Mouse (Mus musculus): ENCODE data around the gene Cbx7.

Cbx7 gene

DNA sequence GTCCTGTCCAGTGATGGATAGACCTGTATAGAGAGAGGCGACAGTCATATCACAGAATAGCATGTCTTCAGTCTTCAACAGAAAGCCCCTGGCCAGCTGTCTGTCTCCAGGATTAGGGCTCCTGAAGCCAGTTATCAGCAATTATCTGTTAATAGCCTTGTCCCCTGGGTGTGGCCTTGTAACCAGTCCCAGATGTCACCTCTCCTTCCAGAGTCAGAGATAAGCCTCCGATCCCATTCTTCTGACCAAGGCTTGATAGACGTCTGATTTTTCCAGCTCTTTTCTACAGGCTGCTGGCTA, 77.1 kb downstream of the Cbx7 start:
- no peak for DNase-seq (ENCODE audit: low spot score)

DNA sequence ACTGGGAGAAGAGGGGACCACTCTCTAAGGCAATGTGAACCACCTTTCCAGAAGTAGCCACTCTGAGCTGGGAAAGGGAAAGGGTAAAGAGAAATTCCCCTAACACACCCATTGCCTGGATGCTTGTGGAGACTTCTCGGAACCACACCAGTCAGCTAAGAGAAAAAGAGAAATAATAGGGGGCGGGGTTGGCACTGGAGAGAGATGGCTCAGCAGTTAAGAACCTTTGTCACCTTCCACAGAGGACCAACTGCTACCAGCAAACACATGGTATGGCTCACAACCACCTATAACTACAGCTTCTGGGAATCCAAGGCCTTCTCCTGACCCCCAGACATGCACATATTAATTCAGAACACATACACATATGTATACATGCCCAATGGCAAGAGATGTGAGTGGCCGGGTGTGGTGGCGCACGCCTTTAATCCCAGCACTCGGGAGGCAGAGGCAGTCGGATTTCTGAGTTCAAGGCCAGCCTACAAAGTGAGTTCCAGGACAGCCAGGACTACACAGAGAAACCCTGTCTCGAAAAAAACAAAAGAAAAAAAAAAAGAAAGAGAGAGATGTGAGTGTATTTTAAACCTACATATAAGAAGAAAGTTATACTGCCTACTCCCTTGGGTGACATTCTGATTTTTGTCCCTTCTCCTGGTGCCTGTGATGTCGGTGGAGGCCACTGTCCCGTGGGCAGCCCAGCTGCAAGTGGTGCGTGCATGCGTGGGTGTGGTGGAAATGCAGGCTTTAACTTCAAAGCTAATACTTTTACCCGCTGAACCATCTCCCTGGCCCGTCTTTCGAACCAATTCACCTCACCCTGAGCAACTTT, 77.7 kb downstream of the Cbx7 start:
- DNase-seq (ENCODE audit: low spot score) = no peak

- DNase-seq (ENCODE audit: low spot score) = no peak
Observed at GRCm38 (mm10) chr15:79892213-79892541, 78.7 kb downstream of the Cbx7 start.

- DNase-seq (ENCODE audit: low spot score) = no peak
Observed at GRCm38 (mm10) chr15:79891436-79892212, 79.3 kb downstream of the Cbx7 start, which contains the start of gene Apobec3. Apobec3 (plus strand) TSS chr15:79891659.

- no peak for DNase-seq (ENCODE audit: low spot score)
Observed at GRCm38 (mm10) chr15:79884820-79885219, 86.1 kb downstream of the Cbx7 start.

- DNase-seq (ENCODE audit: low spot score) = peak; percentile 87
Observed at GRCm38 (mm10) chr15:79883352-79883822, 87.5 kb downstream of the Cbx7 start.

DNA sequence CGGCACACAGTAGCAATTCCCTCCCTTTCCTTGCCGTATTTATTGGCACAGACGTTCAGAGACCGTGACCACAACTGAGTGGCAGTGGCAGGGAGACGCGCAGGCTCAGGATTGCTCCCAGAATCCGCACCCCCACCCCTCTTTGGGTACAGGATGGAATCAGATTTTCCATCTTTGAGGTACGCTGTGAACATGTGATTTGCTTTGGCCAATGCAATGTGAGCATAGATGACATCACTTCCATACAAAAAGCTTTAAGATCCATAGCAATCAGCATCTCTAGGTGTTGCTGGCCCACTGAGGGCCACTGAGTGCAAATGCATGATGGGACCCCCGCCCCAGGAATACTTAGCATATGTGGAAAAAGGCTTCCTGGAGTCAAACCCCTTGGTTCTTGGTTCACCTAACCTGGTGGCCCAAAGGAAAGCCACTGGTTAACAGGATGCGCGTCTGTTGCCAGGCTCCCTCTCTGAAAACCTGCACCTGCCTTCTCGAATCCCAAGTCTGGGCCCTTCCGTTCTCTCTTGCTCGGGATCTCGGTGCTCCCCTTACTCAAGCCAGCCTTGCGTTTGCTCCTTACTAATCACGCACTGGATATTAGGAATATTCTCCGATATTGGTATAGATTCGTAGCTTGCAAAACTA, 88.2 kb downstream of the Cbx7 start:
- peak; percentile 58 for DNase-seq (ENCODE audit: low spot score)

DNA sequence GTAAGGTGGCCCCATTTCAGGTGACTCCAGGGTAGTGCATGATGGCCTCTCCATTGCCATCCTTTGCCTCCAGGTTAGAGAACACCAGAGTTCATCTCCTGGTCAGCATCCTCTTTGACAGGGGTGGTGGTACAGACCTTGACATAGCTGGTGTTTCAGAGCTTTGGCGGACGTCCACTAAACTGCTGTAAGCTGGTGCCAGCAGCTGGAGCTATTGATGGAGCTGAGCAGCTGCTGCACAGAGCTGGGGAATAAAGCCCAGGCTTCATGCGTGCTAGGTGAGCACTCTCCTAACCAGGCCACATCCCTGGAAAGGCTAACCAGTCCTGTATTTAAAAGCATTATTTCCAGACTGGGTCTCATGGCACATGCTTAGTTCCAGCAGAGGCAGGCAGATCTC, 90.4 kb downstream of the Cbx7 start:
- no peak for DNase-seq (ENCODE audit: low spot score)

- DNase-seq (ENCODE audit: low spot score) = peak; percentile 32
Observed at GRCm38 (mm10) chr15:79879319-79879718, 91.6 kb downstream of the Cbx7 start.

GRCm38 (mm10) chr15:79878725-79879136, 92.2 kb downstream of the Cbx7 start:
- no peak for DNase-seq (ENCODE audit: low spot score)

GRCm38 (mm10) chr15:79875261-79875995, 95.5 kb downstream of the Cbx7 start:
- no peak for DNase-seq (ENCODE audit: low spot score)

DNA sequence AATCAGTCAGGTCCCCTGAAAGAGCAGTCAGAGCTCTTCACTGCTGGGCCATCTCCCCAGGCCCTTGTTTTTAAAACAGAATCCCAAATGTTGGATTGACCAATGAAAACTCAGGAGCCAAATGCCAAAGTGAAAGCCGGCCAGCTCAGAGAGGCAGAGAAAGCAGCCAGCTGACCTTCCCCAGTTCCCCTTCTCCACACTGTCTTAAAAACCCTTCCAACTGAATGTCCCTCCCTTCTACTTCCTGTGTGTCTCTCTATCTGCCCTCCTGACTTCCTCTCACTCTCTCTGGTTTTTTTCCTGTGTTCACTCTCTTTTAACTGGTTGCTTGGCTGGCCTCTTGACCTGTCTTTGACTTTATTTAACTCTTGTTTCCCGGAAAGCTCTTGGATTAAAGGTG, 96.9 kb downstream of the Cbx7 start:
- no peak for DNase-seq (ENCODE audit: low spot score)

DNA sequence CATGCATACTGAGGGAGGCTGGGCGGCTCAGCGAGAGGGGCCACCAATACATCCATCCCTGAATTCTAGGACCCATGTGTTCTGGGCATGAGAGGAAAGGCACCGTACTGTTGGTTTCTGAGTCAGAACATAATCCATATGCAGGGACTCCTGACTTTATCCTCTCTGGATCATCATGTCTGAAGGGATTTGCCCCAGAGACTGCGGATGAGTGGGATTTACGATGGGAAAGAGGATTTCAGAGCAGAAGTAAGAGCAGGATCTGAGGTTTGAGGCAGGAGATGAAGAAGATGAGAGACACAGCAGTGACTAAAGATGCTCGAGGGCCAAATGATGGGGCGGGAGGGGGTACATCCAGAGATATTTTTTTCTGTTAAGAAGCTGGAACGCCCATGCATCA, 97.4 kb downstream of the Cbx7 start:
- no peak for DNase-seq (ENCODE audit: low spot score)

DNA sequence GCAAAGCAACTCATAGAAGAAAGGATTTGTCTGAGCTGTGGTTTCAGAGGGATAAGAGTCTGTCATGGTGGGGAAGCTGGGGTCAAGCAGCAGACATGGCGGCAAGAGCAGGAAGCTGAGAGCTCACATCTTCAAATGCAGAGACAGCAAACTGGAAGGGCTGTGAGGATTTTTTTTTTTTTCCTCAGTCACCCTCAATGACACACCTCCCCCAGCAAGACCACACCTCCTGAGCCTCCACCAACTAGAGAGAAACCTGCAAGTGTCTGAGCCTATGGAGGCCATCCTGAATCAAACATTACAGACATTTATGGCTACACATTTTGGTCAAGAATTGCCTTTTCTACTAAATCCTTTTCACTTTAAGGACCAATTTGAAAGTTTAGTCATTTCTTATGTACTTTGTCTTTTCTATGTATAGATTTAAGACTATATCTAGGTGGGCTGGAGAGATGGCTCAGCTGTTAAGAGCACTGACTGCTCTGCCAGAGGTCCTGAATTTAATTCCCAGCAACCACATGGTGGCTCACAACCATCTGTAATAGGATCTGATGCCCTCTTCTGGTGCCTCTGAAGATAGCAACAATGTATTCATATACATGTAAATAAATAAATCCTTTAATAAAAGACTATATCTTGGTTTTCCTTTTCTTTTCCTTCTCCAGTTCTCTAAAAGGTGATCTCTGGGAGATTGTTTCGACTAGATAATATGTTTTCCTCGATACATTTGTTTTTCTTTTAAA, 103.5 kb downstream of the Cbx7 start:
- no peak for DNase-seq (ENCODE audit: low spot score)
